Mouse (Mus musculus) CH12.LX (cell line): ENCODE results near the gene Birc2. TPM values are rescaled to one million over a fixed set of nuclear protein-coding genes. Genes with fewer than 3 reads are reported as not detected.
A peak's percentile ranks its signal among the peaks of the same experiment; 100 is the strongest.

Experiments used
- DNase-seq: peaks from one replicate; pipeline ENCODE4 v3.0.0-alpha.2; 2013; ENCODE audit errors: extremely low read depth
- H3K27ac ChIP-seq: 2 replicates; pipeline ENCODE4 v1.5.1; 2012; ENCODE audit warnings: low read depth, mild to moderate bottlenecking, control low read depth, moderate library complexity; ENCODE audit not compliant: insufficient read depth
- H3K27me3 ChIP-seq: replicated peaks from 2 replicates; pipeline ENCODE3; 2012; ENCODE audit warnings: inconsistent platforms
- H3K36me3 ChIP-seq, 2 experiments: replicated peaks in 1 of 2; 2 replicates each; pipeline versions ENCODE3 to v1.6.1; 2012; ENCODE audit warnings: inconsistent platforms in 1 of 2, low read length in 1 of 2, mild to moderate bottlenecking in 1 of 2, mixed read lengths in 1 of 2, moderate library complexity in 1 of 2; ENCODE audit not compliant: control insufficient read depth in 1 of 2, insufficient read depth in 1 of 2
- H3K4me1 ChIP-seq, 2 experiments: 2 replicates each; pipeline ENCODE4 v1.6.1; 2012; ENCODE audit warnings: inconsistent platforms in 1 of 2, moderate library complexity in 1 of 2; ENCODE audit not compliant: insufficient read depth in 2 of 2, control insufficient read depth in 1 of 2
- H3K4me2 ChIP-seq: 2 replicates; pipeline ENCODE4 v1.6.1; 2012; ENCODE audit warnings: low read depth, mild to moderate bottlenecking, control low read depth; ENCODE audit not compliant: poor library complexity, insufficient read depth, severe bottlenecking
- H3K4me3 ChIP-seq, 3 experiments: fragments of 150-350 bp in 1 of 3; sonication (generic) in 1 of 3; replicated peaks in 1 of 3; 2 replicates each; pipeline versions ENCODE3 to v1.5.1; 2011 to 2012; ENCODE audit warnings: low read depth in 2 of 3, low read length in 2 of 3, mild to moderate bottlenecking in 2 of 3, moderate library complexity in 2 of 3, control low read depth in 1 of 3, improper control_type of control experiment in 1 of 3, inconsistent platforms in 1 of 3, mixed read lengths in 1 of 3; ENCODE audit not compliant: poor library complexity in 1 of 3
- H3K79me2 ChIP-seq: replicated peaks from 2 replicates; pipeline ENCODE4 v1.6.1; 2012; ENCODE audit warnings: mild to moderate bottlenecking, moderate library complexity; ENCODE audit not compliant: control insufficient read depth, poor library complexity, insufficient read depth, severe bottlenecking; ENCODE audit errors: extremely low read depth
- H3K9ac ChIP-seq: 2 replicates; pipeline ENCODE4 v1.6.1; 2012; ENCODE audit warnings: low read depth, mild to moderate bottlenecking, control low read depth, moderate library complexity; ENCODE audit not compliant: insufficient read depth
- H3K9me3 ChIP-seq: replicated peaks from 2 replicates; pipeline ENCODE3; 2012; ENCODE audit warnings: low read length, inconsistent platforms, mixed read lengths
- BHLHE40 ChIP-seq: IDR thresholded peaks from 2 replicates; pipeline ENCODE4 v1.6.1; 2011; ENCODE audit warnings: mild to moderate bottlenecking, low read depth, low read length, improper control_type of control experiment
- CHD2 ChIP-seq: IDR thresholded peaks from 2 replicates; pipeline ENCODE4 v1.6.1; 2011; ENCODE audit warnings: low read length, improper control_type of control experiment
- CTCF ChIP-seq, 2 experiments: IDR thresholded peaks in 1 of 2; conservative IDR thresholded peaks in 1 of 2; 2 replicates each; pipeline ENCODE4 v1.5.1; 2011 to 2012; ENCODE audit warnings: low read depth in 2 of 2, low read length in 2 of 2, improper control_type of control experiment in 1 of 2, inconsistent platforms in 1 of 2, mild to moderate bottlenecking in 1 of 2, moderate library complexity in 1 of 2
- E2F4 ChIP-seq: IDR thresholded peaks from 2 replicates; pipeline ENCODE4 v1.6.1; 2011; ENCODE audit warnings: low read depth, low read length, improper control_type of control experiment; ENCODE audit not compliant: insufficient replicate concordance
- ELF1 ChIP-seq: IDR thresholded peaks from 2 replicates; pipeline ENCODE4 v1.6.1; 2014; ENCODE audit warnings: low read depth, mild to moderate bottlenecking, inconsistent platforms, low read length, improper control_type of control experiment
- ETS1 ChIP-seq: conservative IDR thresholded peaks from 2 replicates; pipeline ENCODE4 v1.6.1; 2012; ENCODE audit warnings: low read depth, mild to moderate bottlenecking, inconsistent platforms, low read length, improper control_type of control experiment, moderate library complexity
- IRF4 ChIP-seq: IDR thresholded peaks from 2 replicates; pipeline ENCODE4 v1.6.1; 2014; ENCODE audit warnings: low read depth, mild to moderate bottlenecking, inconsistent platforms, low read length, improper control_type of control experiment
- JUND ChIP-seq: conservative IDR thresholded peaks from 2 replicates; pipeline ENCODE4 v1.6.1; 2011; ENCODE audit warnings: low read depth, low read length, improper control_type of control experiment
- KAT2A ChIP-seq: IDR thresholded peaks from 2 replicates; pipeline ENCODE4 v1.6.1; 2012; ENCODE audit warnings: low read length, improper control_type of control experiment, inconsistent platforms; ENCODE audit not compliant: insufficient replicate concordance
- MAFK ChIP-seq: IDR thresholded peaks from 2 replicates; pipeline ENCODE4 v1.6.1; 2011; ENCODE audit warnings: low read length, improper control_type of control experiment; ENCODE audit not compliant: insufficient replicate concordance
- MAX ChIP-seq: IDR thresholded peaks from 2 replicates; pipeline ENCODE4 v1.6.1; 2011; ENCODE audit warnings: low read length, improper control_type of control experiment
- MAZ ChIP-seq: IDR thresholded peaks from 2 replicates; pipeline ENCODE4 v1.6.1; 2012; ENCODE audit warnings: low read depth, mild to moderate bottlenecking, inconsistent platforms, low read length, improper control_type of control experiment, moderate library complexity
- MEF2A ChIP-seq: IDR thresholded peaks from 2 replicates; pipeline ENCODE4 v1.6.1; 2014; ENCODE audit warnings: low read depth, mild to moderate bottlenecking, inconsistent platforms, low read length, improper control_type of control experiment, borderline replicate concordance
- MYC ChIP-seq: IDR thresholded peaks from 2 replicates; pipeline ENCODE4 v1.6.1; 2011; ENCODE audit warnings: low read depth, mild to moderate bottlenecking, improper control_type of control experiment, low read length
- NELFE ChIP-seq: IDR thresholded peaks from 2 replicates; pipeline ENCODE4 v1.6.1; 2011; ENCODE audit warnings: low read depth, low read length, improper control_type of control experiment
- NRF1 ChIP-seq: IDR thresholded peaks from 2 replicates; pipeline ENCODE4 v1.6.1; 2014; ENCODE audit warnings: low read depth, mild to moderate bottlenecking, inconsistent platforms, low read length, improper control_type of control experiment, moderate library complexity
- PAX5 ChIP-seq: IDR thresholded peaks from 2 replicates; pipeline ENCODE4 v1.6.1; 2012; ENCODE audit warnings: low read length, inconsistent platforms, mixed read lengths
- POLR2A ChIP-seq: IDR thresholded peaks from 2 replicates; pipeline ENCODE4 v1.6.1; 2011; ENCODE audit warnings: low read depth, mild to moderate bottlenecking, improper control_type of control experiment, low read length
- POLR2AphosphoS2 ChIP-seq: IDR thresholded peaks from 2 replicates; pipeline ENCODE4 v1.6.1; 2011; ENCODE audit warnings: low read depth, low read length, improper control_type of control experiment
- RAD21 ChIP-seq: IDR thresholded peaks from 2 replicates; pipeline ENCODE4 v1.6.1; 2011; ENCODE audit warnings: low read depth, mild to moderate bottlenecking, low read length, improper control_type of control experiment, moderate library complexity
- RCOR1 ChIP-seq: conservative IDR thresholded peaks from 2 replicates; pipeline ENCODE4 v1.6.1; 2012; ENCODE audit warnings: low read depth, mild to moderate bottlenecking, inconsistent platforms, low read length, improper control_type of control experiment
- SIN3A ChIP-seq: IDR thresholded peaks from 2 replicates; pipeline ENCODE4 v1.6.1; 2012; ENCODE audit warnings: low read length, improper control_type of control experiment, inconsistent platforms
- TBP ChIP-seq: conservative IDR thresholded peaks from 2 replicates; pipeline ENCODE4 v1.6.1; 2011; ENCODE audit warnings: low read depth, low read length, improper control_type of control experiment
- TCF12 ChIP-seq: IDR thresholded peaks from 2 replicates; pipeline ENCODE4 v1.6.1; 2014; ENCODE audit warnings: low read depth, mild to moderate bottlenecking, inconsistent platforms, low read length, improper control_type of control experiment
- UBTF ChIP-seq: IDR thresholded peaks from 2 replicates; pipeline ENCODE4 v1.6.1; 2012; ENCODE audit warnings: low read depth, mild to moderate bottlenecking, inconsistent platforms, low read length, improper control_type of control experiment, moderate library complexity
- USF2 ChIP-seq: conservative IDR thresholded peaks from 2 replicates; pipeline ENCODE4 v1.6.1; 2011; ENCODE audit warnings: low read depth, low read length, improper control_type of control experiment
- ZMIZ1 ChIP-seq: IDR thresholded peaks from 2 replicates; pipeline ENCODE4 v1.6.1; 2012; ENCODE audit warnings: low read depth, mild to moderate bottlenecking, inconsistent platforms, low read length, improper control_type of control experiment
- ZNF384 ChIP-seq: IDR thresholded peaks from 2 replicates; pipeline ENCODE4 v1.6.1; 2012; ENCODE audit warnings: low read depth, low read length, improper control_type of control experiment, inconsistent platforms
- dilution Hi-C: fragments of 300-500 bp; cut with MboI; formaldehyde crosslinking; loops from 2 replicates; pipeline ENCODE4 v1.14.3; 2020; ENCODE audit warnings: low sequenced_read_pairs; ENCODE audit not compliant: extremely low pct_unique_long_range_greater_than_20kb, extremely low pct_ligation_motif_present
- in situ Hi-C: fragments of 300-500 bp; cut with MboI; formaldehyde crosslinking; loops from 3 replicates; pipeline ENCODE4 v1.14.3; 2019; ENCODE audit warnings: low sequenced_read_pairs, low pct_ligation_motif_present, low pct_unique_long_range_greater_than_20kb, mixed read lengths
- polyA plus RNA-seq: library from polyadenylated mRNA; unstranded; fragments of >175 nt; gene quantifications from 2 replicates; pipeline ENCODE4 v1.2.1, GENCODE M21; 2012; ENCODE audit warnings: low read depth; ENCODE audit not compliant: insufficient read length
- total RNA-seq, 2 experiments: library from RNA; depleted of rRNA; stranded (reverse); fragments of 300-350 nt in 1 of 2; fragments of >200 nt in 1 of 2; gene quantifications; 2 replicates each; pipeline ENCODE4 v1.2.3; 2012 to 2014

Gene Birc2
- total and polyA plus RNA-seq, 3 experiments = 43.4 to 134 (median 94.7) TPM

DNA sequence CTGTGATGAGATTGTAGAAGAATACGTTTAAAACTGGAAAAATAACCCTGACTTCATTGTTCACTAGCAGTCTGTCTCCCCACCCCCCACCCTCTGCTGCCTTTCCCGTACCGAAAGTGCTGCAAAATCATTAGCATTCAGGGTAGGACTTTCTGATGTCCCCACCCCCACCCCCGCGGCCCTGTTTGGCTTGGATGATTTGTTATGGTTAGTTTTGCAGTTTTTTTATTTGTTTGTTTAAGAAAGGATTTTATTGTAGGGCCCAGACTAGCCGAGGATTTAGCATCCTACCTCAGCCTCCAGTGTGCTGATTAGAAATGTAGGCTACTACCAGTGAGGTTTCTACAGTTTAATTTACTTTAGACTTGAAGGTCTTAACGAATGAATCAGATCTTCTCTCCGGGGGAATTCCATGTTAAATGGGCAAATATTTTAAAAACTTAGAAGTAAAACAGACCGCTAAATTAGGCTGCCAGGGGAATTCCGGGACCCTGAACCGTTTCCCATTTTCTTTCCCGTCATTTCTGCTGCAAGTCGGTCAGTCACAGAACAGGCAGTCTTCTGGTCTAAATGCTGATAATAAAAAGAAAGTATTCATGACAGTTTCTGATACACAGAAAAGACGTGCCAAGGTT, 1.1 kb upstream of the Birc2 start:
- Histone ChIP-seq H3K79me2 (peaks cover 26% of the 10 kb centered on the region), H3K9ac (peak overlapping the region; percentile 92), H3K4me1 (peaks cover 2 to 20% of the 10 kb centered on the region in 2 experiments; a peak in 3 of 4 replicates), H3K27ac (peak overlapping the region; percentile 97), H3K4me3 (peak overlapping the region; percentile 71 to 75 (median 73)), H3K27me3 (no peaks in the 10 kb centered on the region), H3K4me2 (peak overlapping the region; percentile 77), H3K9me3 (no peaks in the 10 kb centered on the region), H3K36me3 (peaks cover 0 to 10% of the 10 kb centered on the region in 2 experiments)
- no peak for TF ChIP-seq E2F4
- peak; percentile 80 for TF ChIP-seq MAZ
- no peak; the same call in none of the 2 replicates for TF ChIP-seq POLR2A
- peak; percentile 50 for TF ChIP-seq RCOR1
- no peak for TF ChIP-seq MAX
- TF ChIP-seq NELFE = peak; percentile 34; the same call in 1 of the 2 replicates
- no peak for TF ChIP-seq PAX5
- TF ChIP-seq POLR2AphosphoS2 = 0 out of 2 replicates have a peak, but pooled peaks have one; percentile 6
- TF ChIP-seq NRF1 = 0 out of 2 replicates have a peak, but pooled peaks have one; percentile 10
- TF ChIP-seq SIN3A = peak; percentile 52
- no peak for TF ChIP-seq USF2
- TF ChIP-seq MYC = peak; percentile 54; the same call in 1 of the 2 replicates
- 0 out of 2 replicates have a peak, but pooled peaks have one; percentile 9 for TF ChIP-seq ETS1
- TF ChIP-seq RAD21 = no peak; the same call in 1 of the 2 replicates
- TF ChIP-seq JUND = 0 out of 2 replicates have a peak, but pooled peaks have one; percentile 33
- TF ChIP-seq TBP = peak; percentile 76
- peak; percentile 89 for TF ChIP-seq IRF4
- no peak; the same call in 1 of the 2 replicates for TF ChIP-seq BHLHE40
- TF ChIP-seq MEF2A = peak; percentile 80; the same call in 1 of the 2 replicates
- peak; percentile 74 for TF ChIP-seq TCF12
- TF ChIP-seq ELF1 = peak; percentile 37; the same call in 1 of the 2 replicates
- TF ChIP-seq ZMIZ1 = 0 out of 2 replicates have a peak, but pooled peaks have one; percentile 27
- peak; percentile 96 for TF ChIP-seq CHD2
- no peak for TF ChIP-seq UBTF
- no peak for TF ChIP-seq CTCF (conservative IDR thresholded peaks at IDR 0.05 in 1 of 2, IDR thresholded peaks at IDR 0.05 in 1 of 2; ENCODE audit: low read depth in 2 of 2, low read length in 2 of 2)
- TF ChIP-seq MAFK = peak; percentile 69; the same call in 1 of the 2 replicates
- peak; percentile 45 for TF ChIP-seq ZNF384
- 0 out of 2 replicates have a peak, but pooled peaks have one; percentile 65 for TF ChIP-seq KAT2A
- DNase-seq = peak; percentile 89
- dilution Hi-C loops = no loop called here
- in situ Hi-C loops = no loop called here
